Mouse (Mus musculus) liver, embryonic 16.5 days (tissue): ENCODE measurements around the gene Gm10282. TPM values are rescaled to one million over a fixed set of nuclear protein-coding genes. Genes with fewer than 3 reads are reported as not detected.

Experiments
- ATAC-seq: fragments of 200-750 bp; cut with Nextera tagmentation; 2 replicates; pipeline ENCODE4 v1.8.0; 2017; ENCODE audit warnings: low read depth, mild to moderate bottlenecking, moderate number of reproducible peaks, moderate library complexity
- H3K27ac ChIP-seq: fragments of 300-500 bp; sonication (generic); 2 replicates; pipeline ENCODE4 v1.5.1; 2014; ENCODE audit warnings: mild to moderate bottlenecking, low read length
- H3K27me3 ChIP-seq: fragments of 300-500 bp; sonication (generic); 2 replicates; pipeline ENCODE4 v1.6.1; 2014; ENCODE audit warnings: low read depth, low read length, mixed read lengths; ENCODE audit not compliant: control insufficient read depth, insufficient read depth
- H3K36me3 ChIP-seq: fragments of 300-500 bp; sonication (generic); 2 replicates; pipeline ENCODE4 v1.6.1; 2014; ENCODE audit warnings: mild to moderate bottlenecking; ENCODE audit not compliant: control insufficient read depth, insufficient read depth
- H3K4me1 ChIP-seq: fragments of 300-500 bp; sonication (generic); 2 replicates; pipeline ENCODE4 v1.6.1; 2014; ENCODE audit warnings: low read depth, low read length, mixed read lengths; ENCODE audit not compliant: control insufficient read depth
- H3K4me2 ChIP-seq: fragments of 300-500 bp; sonication (generic); 2 replicates; pipeline ENCODE4 v1.6.1; 2014; ENCODE audit warnings: low read depth, low read length, mixed read lengths
- H3K4me3 ChIP-seq: fragments of 300-500 bp; sonication (generic); 2 replicates; pipeline ENCODE4 v1.5.1; 2014; ENCODE audit warnings: low read depth, mild to moderate bottlenecking, low read length
- H3K9ac ChIP-seq: fragments of 300-500 bp; sonication (generic); 2 replicates; pipeline ENCODE4 v1.6.1; 2014; ENCODE audit warnings: low read depth, low read length
- H3K9me3 ChIP-seq: fragments of 300-500 bp; sonication (generic); replicated peaks from 2 replicates; pipeline ENCODE4 v1.6.1; 2016; ENCODE audit warnings: low read length; ENCODE audit not compliant: control insufficient read depth
- WGBS: fragments of 180-500 bp; shearing (Covaris S2); extraction: QIAGEN DNeasy Blood & Tissue Kit; methylation state at CpG from one replicate; pipeline ENCODE4 v1.1.7; 2014; ENCODE audit not compliant: insufficient replicate concordance; 5-methylcytosine and 5-hydroxymethylcytosine counted together
- polyA plus RNA-seq: library from polyadenylated mRNA; unstranded; fragments of >200 nt; fragmentation: Nextera tagmentation; extraction: Ambion mirVana; gene quantifications from 2 replicates; pipeline ENCODE4 v1.2.1, GENCODE M21; 2015

The Gm10282 gene
- polyA plus RNA-seq, 1 experiment from 2014 or later = 5.8 TPM

GRCm38 (mm10) chr8:72306913-72307312 is 1.9 kb upstream of the Gm10282 start:
- no peaks in the 10 kb centered on the region for H3K27me3 ChIP-seq
- 61% methylated on average over 5 of the region's 5 CpGs for WGBS
- no peaks in the 10 kb centered on the region; the same call in 1 of the 2 replicates for H3K4me1 ChIP-seq
- no peak overlapping the region for H3K4me2 ChIP-seq
- no peak overlapping the region for H3K4me3 ChIP-seq
- H3K9me3 ChIP-seq = no peaks in the 10 kb centered on the region
- H3K27ac ChIP-seq = no peak overlapping the region
- no peak for ATAC-seq
- H3K9ac ChIP-seq = no peak overlapping the region
- no peaks in the 10 kb centered on the region for H3K36me3 ChIP-seq

- Histone ChIP-seq H3K4me3 (peak overlapping the region; percentile 26), H3K27me3 (no peaks in the 10 kb centered on the region), H3K27ac (no peak overlapping the region), H3K9me3 (no peaks in the 10 kb centered on the region), H3K4me1 (no peaks in the 10 kb centered on the region; the same call in 1 of the 2 replicates), H3K9ac (no peak overlapping the region), H3K36me3 (no peaks in the 10 kb centered on the region), H3K4me2 (peak overlapping the region; percentile 25; the same call in 1 of the 2 replicates)
- WGBS = 20% methylated on average over 8 of the region's 8 CpGs
- peak; percentile 48; the same call in 1 of the 2 replicates for ATAC-seq
These were observed 1.4 kb downstream of the Gm10282 start for GRCm38 (mm10) chr8:72303633-72304032.

GRCm38 (mm10) chr8:72302986-72303612 is 2.0 kb downstream of the Gm10282 start:
- Histone ChIP-seq H3K9ac (no peak overlapping the region), H3K4me1 (no peaks in the 10 kb centered on the region; the same call in 1 of the 2 replicates), H3K9me3 (no peaks in the 10 kb centered on the region), H3K27me3 (no peaks in the 10 kb centered on the region), H3K36me3 (no peaks in the 10 kb centered on the region), H3K27ac (no peak overlapping the region), H3K4me2 (no peak overlapping the region), H3K4me3 (no peak overlapping the region)
- no peak for ATAC-seq
- WGBS = 50% methylated on average over 8 of the region's 8 CpGs

- no peak for ATAC-seq
- 62% methylated on average over 5 of the region's 5 CpGs for WGBS
- no peak overlapping the region for H3K9ac ChIP-seq
These were observed 3.6 kb downstream of the Gm10282 start for GRCm38 (mm10) chr8:72301497-72301896.

GRCm38 (mm10) chr8:72300654-72301400 is 4.2 kb downstream of the Gm10282 start:
- Histone ChIP-seq H3K27me3 (no peaks in the 10 kb centered on the region), H3K4me3 (no peak overlapping the region), H3K9ac (no peak overlapping the region), H3K36me3 (no peaks in the 10 kb centered on the region), H3K4me2 (no peak overlapping the region), H3K27ac (no peak overlapping the region), H3K4me1 (no peaks in the 10 kb centered on the region), H3K9me3 (no peaks in the 10 kb centered on the region)
- 58% methylated on average over 9 of the region's 9 CpGs for WGBS
- ATAC-seq = no peak

More at GRCm38 (mm10) chr8:72301497-72301896, 3.6 kb downstream of the Gm10282 start:
- no peak overlapping the region for H3K4me2 ChIP-seq
- H3K27ac ChIP-seq = no peak overlapping the region
- no peaks in the 10 kb centered on the region for H3K36me3 ChIP-seq
- H3K9me3 ChIP-seq = no peaks in the 10 kb centered on the region
- no peaks in the 10 kb centered on the region for H3K4me1 ChIP-seq
- H3K4me3 ChIP-seq = no peak overlapping the region
- no peaks in the 10 kb centered on the region for H3K27me3 ChIP-seq

- Histone ChIP-seq H3K27ac (no peak overlapping the region), H3K27me3 (no peaks in the 10 kb centered on the region), H3K36me3 (no peaks in the 10 kb centered on the region), H3K4me2 (no peak overlapping the region), H3K9ac (no peak overlapping the region), H3K4me3 (no peak overlapping the region), H3K4me1 (no peaks in the 10 kb centered on the region), H3K9me3 (no peaks in the 10 kb centered on the region)
- no peak for ATAC-seq
- 68% methylated on average over 1 of the region's 1 CpGs for WGBS
These were observed 6.1 kb downstream of the Gm10282 start for GRCm38 (mm10) chr8:72298928-72299327.

- H3K4me2 ChIP-seq = no peak overlapping the region
- WGBS = 70% methylated on average over 8 of the region's 8 CpGs
- H3K27me3 ChIP-seq = no peaks in the 10 kb centered on the region
- H3K4me3 ChIP-seq = no peak overlapping the region
- no peak overlapping the region for H3K27ac ChIP-seq
- H3K36me3 ChIP-seq = no peaks in the 10 kb centered on the region
- no peaks in the 10 kb centered on the region for H3K9me3 ChIP-seq
- no peak for ATAC-seq
- no peaks in the 10 kb centered on the region for H3K4me1 ChIP-seq
- no peak overlapping the region for H3K9ac ChIP-seq
These were observed 8.5 kb downstream of the Gm10282 start for GRCm38 (mm10) chr8:72296561-72296960.

GRCm38 (mm10) chr8:72295679-72296078 is 9.4 kb downstream of the Gm10282 start:
- H3K4me2 ChIP-seq = no peak overlapping the region
- ATAC-seq = peak; percentile 69
- 14% methylated on average over 8 of the region's 8 CpGs for WGBS

GRCm38 (mm10) chr8:72295125-72295524 is 9.9 kb downstream of the Gm10282 start:
- no peak overlapping the region for H3K4me2 ChIP-seq

More at GRCm38 (mm10) chr8:72295679-72296078, 9.4 kb downstream of the Gm10282 start:
- Histone ChIP-seq H3K27ac (peak overlapping the region; percentile 80), H3K4me3 (no peak overlapping the region), H3K27me3 (no peaks in the 10 kb centered on the region), H3K4me1 (no peaks in the 10 kb centered on the region), H3K9me3 (no peaks in the 10 kb centered on the region), H3K9ac (no peak overlapping the region), H3K36me3 (no peaks in the 10 kb centered on the region)

More at GRCm38 (mm10) chr8:72295125-72295524, 9.9 kb downstream of the Gm10282 start:
- no peaks in the 10 kb centered on the region for H3K27me3 ChIP-seq
- ATAC-seq = no peak
- WGBS = 30% methylated on average over 3 of the region's 3 CpGs
- H3K9ac ChIP-seq = no peak overlapping the region
- no peaks in the 10 kb centered on the region for H3K36me3 ChIP-seq
- no peaks in the 10 kb centered on the region for H3K4me1 ChIP-seq
- no peaks in the 10 kb centered on the region for H3K9me3 ChIP-seq
- peak overlapping the region; percentile 52; the same call in 1 of the 2 replicates for H3K27ac ChIP-seq
- H3K4me3 ChIP-seq = no peak overlapping the region
